Mouse (Mus musculus): ENCODE measurements around the gene Olfr317. TPM values are rescaled to one million over a fixed set of nuclear protein-coding genes. Genes with fewer than 3 reads are reported as not detected.
"Not testable (repeated sequence)": the region's sequence is repeated elsewhere in the genome, so short reads cannot be mapped to it uniquely, and the experiment has no call there.

Gene Olfr317
- polyA plus RNA-seq, 2 experiments = not detected

GRCm38 (mm10) chr11:58772888-58773287 is 33.9 kb upstream of the Olfr317 start, which contains the start of gene Olfr315:
Olfr315 (plus strand) TSS chr11:58773188.
- ATAC-seq (ENCODE audit: low FRiP score, low read depth) (no peak), DNase-seq (ENCODE audit: low spot score) (no peak)
- no peak within 1 kb of the TSS for H3K4me3 ChIP-seq (replicated peaks; ENCODE audit: low read length)
- H3K27ac ChIP-seq (replicated peaks; ENCODE audit: low read depth, low read length) = no peak within 1 kb of the TSS
- H3K36me3 ChIP-seq (ENCODE audit: control insufficient read depth, insufficient read depth, low read length) = no peaks in the 10 kb centered on the region
- no peak within 1 kb of the TSS for H3K4me2 ChIP-seq (replicated peaks; ENCODE audit: low read depth, low read length, severe bottlenecking)
- no peak within 1 kb of the TSS for H3K9ac ChIP-seq (ENCODE audit: low read depth, low read length, severe bottlenecking)
- H3K4me1 ChIP-seq (ENCODE audit: control insufficient read depth, insufficient read depth, low read length) = no peaks in the 10 kb centered on the region
- no peaks in the 10 kb centered on the region for H3K9me3 ChIP-seq (ENCODE audit: control insufficient read depth, low read length)
- no peak for TF ChIP-seq POLR2A (IDR thresholded peaks at IDR 0.05; ENCODE audit: borderline replicate concordance, extremely low read depth, insufficient read depth, insufficient read length)
- no peaks in the 10 kb centered on the region for H3K27me3 ChIP-seq (ENCODE audit: control insufficient read depth, insufficient read depth, low read length)

DNA sequence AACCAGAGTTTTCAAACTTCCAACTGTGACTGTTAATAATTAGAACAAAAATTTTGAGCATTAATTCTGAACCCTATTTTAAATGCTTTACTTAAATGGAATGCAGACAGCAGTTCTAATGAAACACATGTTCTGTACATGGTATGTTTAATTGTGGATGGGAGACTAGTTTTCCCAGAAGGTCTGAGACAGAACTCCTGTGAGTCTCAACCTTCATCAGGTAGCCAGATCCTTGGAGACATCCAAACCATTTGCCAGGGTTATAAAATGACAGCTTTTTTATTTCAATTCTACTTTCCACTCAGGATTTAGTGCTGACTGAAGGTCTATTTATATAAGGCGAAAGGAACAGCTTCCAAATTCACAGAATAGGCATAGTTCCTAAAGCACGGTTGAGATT is 13.4 kb upstream of the Olfr317 start, which contains the start of gene Olfr316:
Gene Olfr316 (plus strand): TSS at position 301 of the 400 bp plus-strand sequence.
- Histone ChIP-seq H3K4me3 (replicated peaks; ENCODE audit: low read length) (no peak within 1 kb of the TSS), H3K4me1 (ENCODE audit: control insufficient read depth, insufficient read depth, low read length) (no peaks in the 10 kb centered on the region), H3K4me2 (replicated peaks; ENCODE audit: low read depth, low read length, severe bottlenecking) (no peak within 1 kb of the TSS), H3K27me3 (ENCODE audit: control insufficient read depth, insufficient read depth, low read length) (no peaks in the 10 kb centered on the region), H3K9me3 (ENCODE audit: control insufficient read depth, low read length) (no peaks in the 10 kb centered on the region), H3K27ac (replicated peaks; ENCODE audit: low read depth, low read length) (no peak within 1 kb of the TSS), H3K9ac (ENCODE audit: low read depth, low read length, severe bottlenecking) (no peak within 1 kb of the TSS), H3K36me3 (ENCODE audit: control insufficient read depth, insufficient read depth, low read length) (no peaks in the 10 kb centered on the region)
- no peak for TF ChIP-seq POLR2A (IDR thresholded peaks at IDR 0.05; ENCODE audit: borderline replicate concordance, extremely low read depth, insufficient read depth, insufficient read length)
- WGBS = 83% methylated on average over 2 of the region's 2 CpGs
- ATAC-seq (ENCODE audit: low FRiP score, low read depth) = no peak
- DNase-seq (ENCODE audit: low spot score) = no peak

- H3K9me3 ChIP-seq (ENCODE audit: control insufficient read depth, low read length); H3K4me2 ChIP-seq (replicated peaks; ENCODE audit: low read depth, low read length, severe bottlenecking); H3K4me1 ChIP-seq (ENCODE audit: control insufficient read depth, insufficient read depth, low read length); H3K27me3 ChIP-seq (ENCODE audit: control insufficient read depth, insufficient read depth, low read length); ATAC-seq (ENCODE audit: low FRiP score, low read depth); DNase-seq (ENCODE audit: low spot score); H3K27ac ChIP-seq (replicated peaks; ENCODE audit: low read depth, low read length); H3K4me3 ChIP-seq (replicated peaks; ENCODE audit: low read length); H3K36me3 ChIP-seq (ENCODE audit: control insufficient read depth, insufficient read depth, low read length); H3K9ac ChIP-seq (ENCODE audit: low read depth, low read length, severe bottlenecking): not testable (repeated sequence)
- WGBS = 91% methylated on average over 18 of the region's 18 CpGs
Measured at GRCm38 (mm10) chr11:58751096-58751495, 12.1 kb upstream of the Olfr317 start.

DNA sequence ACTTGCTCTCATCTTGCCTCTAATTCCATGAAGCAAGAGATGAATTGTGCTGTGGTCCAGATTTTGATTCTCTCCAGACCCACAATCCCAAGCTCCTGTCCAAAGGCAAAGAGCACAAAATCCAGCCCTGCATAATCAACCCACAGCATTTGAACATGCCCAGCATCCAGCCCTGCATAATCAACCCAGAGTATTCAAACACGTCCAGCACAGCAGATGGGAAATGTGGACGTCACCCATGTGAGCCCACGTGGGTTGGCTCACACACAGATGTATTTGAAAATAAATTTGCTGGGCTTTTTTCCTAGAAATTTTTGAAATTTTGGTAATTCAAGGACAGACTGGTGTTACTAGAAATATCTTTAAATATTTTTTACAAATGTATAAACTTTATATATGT is 5.6 kb downstream of the Olfr317 start:
- Histone ChIP-seq H3K4me3 (replicated peaks; ENCODE audit: low read length) (no peak overlapping the region), H3K4me2 (replicated peaks; ENCODE audit: low read depth, low read length, severe bottlenecking) (no peak overlapping the region), H3K27ac (replicated peaks; ENCODE audit: low read depth, low read length) (no peak overlapping the region), H3K27me3 (ENCODE audit: control insufficient read depth, insufficient read depth, low read length) (no peaks in the 10 kb centered on the region), H3K9ac (ENCODE audit: low read depth, low read length, severe bottlenecking) (no peak overlapping the region), H3K36me3 (ENCODE audit: control insufficient read depth, insufficient read depth, low read length) (no peaks in the 10 kb centered on the region), H3K4me1 (ENCODE audit: control insufficient read depth, insufficient read depth, low read length) (no peaks in the 10 kb centered on the region), H3K9me3 (ENCODE audit: control insufficient read depth, low read length) (no peaks in the 10 kb centered on the region)
- DNase-seq (ENCODE audit: low spot score) = no peak
- WGBS = 59% methylated on average over 3 of the region's 3 CpGs
- no peak for TF ChIP-seq POLR2A (IDR thresholded peaks at IDR 0.05; ENCODE audit: borderline replicate concordance, extremely low read depth, insufficient read depth, insufficient read length)
- no peak for ATAC-seq (ENCODE audit: low FRiP score, low read depth)

DNA sequence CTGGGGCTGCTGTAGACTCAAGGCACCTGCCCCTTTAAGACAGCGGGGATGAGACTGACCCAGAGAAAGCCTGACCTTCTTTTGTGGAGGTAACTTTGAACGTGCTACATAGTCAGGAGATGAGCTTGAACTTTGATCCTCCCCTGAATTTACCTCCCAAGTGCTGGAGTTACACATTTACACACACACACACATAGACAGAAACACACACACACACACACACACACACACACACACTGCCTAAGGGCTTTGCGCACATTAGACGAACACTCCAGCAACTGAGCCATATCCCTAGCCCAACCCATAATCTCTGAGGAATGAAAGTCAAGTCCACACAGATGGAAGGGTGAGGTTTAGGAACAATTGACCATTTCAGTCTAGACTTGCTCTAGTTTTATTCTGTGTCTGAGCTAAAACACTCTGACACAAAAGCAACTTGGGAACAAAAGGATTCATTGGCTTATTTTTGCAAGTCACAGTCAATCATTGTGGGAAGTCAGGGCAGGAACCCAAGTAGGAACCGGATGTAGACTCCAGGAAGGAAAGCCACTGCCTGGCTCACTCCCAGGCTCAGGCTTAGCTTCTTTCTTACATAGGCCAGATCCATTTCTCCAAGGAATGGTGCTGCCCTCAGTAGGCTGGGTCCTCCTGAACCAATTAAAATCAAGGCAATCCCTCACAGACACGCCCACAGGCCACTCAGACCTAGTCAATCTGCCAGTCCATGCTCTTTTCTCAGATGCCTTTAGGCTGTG is 10.9 kb downstream of the Olfr317 start:
- H3K4me2 ChIP-seq (replicated peaks; ENCODE audit: low read depth, low read length, severe bottlenecking); H3K36me3 ChIP-seq (ENCODE audit: control insufficient read depth, insufficient read depth, low read length); ATAC-seq (ENCODE audit: low FRiP score, low read depth); H3K9ac ChIP-seq (ENCODE audit: low read depth, low read length, severe bottlenecking); H3K4me3 ChIP-seq (replicated peaks; ENCODE audit: low read length); H3K27ac ChIP-seq (replicated peaks; ENCODE audit: low read depth, low read length); DNase-seq (ENCODE audit: low spot score); H3K4me1 ChIP-seq (ENCODE audit: control insufficient read depth, insufficient read depth, low read length); H3K27me3 ChIP-seq (ENCODE audit: control insufficient read depth, insufficient read depth, low read length); H3K9me3 ChIP-seq (ENCODE audit: control insufficient read depth, low read length): not testable (repeated sequence)
- WGBS = 86% methylated on average over 5 of the region's 6 CpGs

DNA sequence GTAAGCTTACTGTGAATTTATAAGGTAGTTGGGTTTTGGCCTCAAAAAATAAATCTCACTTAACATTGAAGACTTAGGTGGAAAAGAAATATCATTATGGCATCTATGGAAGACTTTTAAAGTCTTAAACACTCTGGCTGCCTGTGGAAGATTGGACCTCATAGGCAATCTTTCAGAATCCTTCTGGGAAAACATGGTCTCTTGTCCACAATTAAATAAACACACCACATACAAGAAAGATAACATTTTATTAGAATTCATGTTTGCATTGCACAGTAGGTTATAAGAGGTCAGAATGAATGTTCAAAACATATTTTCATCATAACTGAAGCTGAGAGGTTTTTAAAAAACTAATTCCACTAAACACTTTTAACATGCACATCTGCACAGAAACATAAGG is 15.1 kb downstream of the Olfr317 start, which contains the start of gene Olfr318:
Gene Olfr318 (minus strand): TSS at position 101 of the 400 bp plus-strand sequence.
- no peak for ATAC-seq (ENCODE audit: low FRiP score, low read depth)
- H3K36me3 ChIP-seq (ENCODE audit: control insufficient read depth, insufficient read depth, low read length) = no peaks in the 10 kb centered on the region

More for the DNA sequence above, 15.1 kb downstream of the Olfr317 start, which contains the start of gene Olfr318:
- Histone ChIP-seq H3K9me3 (ENCODE audit: control insufficient read depth, low read length) (no peaks in the 10 kb centered on the region), H3K27me3 (ENCODE audit: control insufficient read depth, insufficient read depth, low read length) (no peaks in the 10 kb centered on the region), H3K4me3 (replicated peaks; ENCODE audit: low read length) (no peak within 1 kb of the TSS), H3K4me2 (replicated peaks; ENCODE audit: low read depth, low read length, severe bottlenecking) (no peak within 1 kb of the TSS), H3K27ac (replicated peaks; ENCODE audit: low read depth, low read length) (no peak within 1 kb of the TSS), H3K4me1 (ENCODE audit: control insufficient read depth, insufficient read depth, low read length) (no peaks in the 10 kb centered on the region), H3K9ac (ENCODE audit: low read depth, low read length, severe bottlenecking) (no peak within 1 kb of the TSS)
- TF ChIP-seq POLR2A (IDR thresholded peaks at IDR 0.05; ENCODE audit: borderline replicate concordance, extremely low read depth, insufficient read depth, insufficient read length) = no peak
- no peak for DNase-seq (ENCODE audit: low spot score)

Data from limb, embryonic 14.5 days (tissue).